Mouse (Mus musculus) gastrocnemius, adult 2 months (tissue): Measurements from ENCODE around the gene Begain. TPM values are rescaled to one million over a fixed set of nuclear protein-coding genes. Genes with fewer than 3 reads are reported as not detected.
A peak's percentile ranks its signal among the peaks of the same experiment; 100 is the strongest.

Source experiments
- DNase-seq: peaks from one replicate; pipeline ENCODE4 v3.0.0; 2022
- H3K27ac ChIP-seq: fragments of 200-600 bp; 2 replicates; pipeline ENCODE4 v1.8.1; 2022; ENCODE audit warnings: mild to moderate bottlenecking
- H3K4me3 ChIP-seq: fragments of 200-600 bp; 2 replicates; pipeline ENCODE4 v1.8.1; 2022; ENCODE audit warnings: mild to moderate bottlenecking, moderate library complexity
- CTCF ChIP-seq: fragments of 200-600 bp; IDR thresholded peaks from 2 replicates; pipeline ENCODE4 v1.8.1; 2022; ENCODE audit warnings: antibody characterized with exemption, mild to moderate bottlenecking, moderate library complexity
- intact Hi-C: fragments of 180-260 bp; cut with DNase I; formaldehyde crosslinking; loops from one replicate; pipeline ENCODE4 v1.15.1; 2025
- total RNA-seq, 2 experiments: library from RNA; stranded (reverse); gene quantifications; 2 replicates each; pipeline ENCODE4 v1.2.3; 2021

Begain gene
- total RNA-seq, 2 experiments from 2014 or later: 0.45 TPM; not detected in 1

DNA sequence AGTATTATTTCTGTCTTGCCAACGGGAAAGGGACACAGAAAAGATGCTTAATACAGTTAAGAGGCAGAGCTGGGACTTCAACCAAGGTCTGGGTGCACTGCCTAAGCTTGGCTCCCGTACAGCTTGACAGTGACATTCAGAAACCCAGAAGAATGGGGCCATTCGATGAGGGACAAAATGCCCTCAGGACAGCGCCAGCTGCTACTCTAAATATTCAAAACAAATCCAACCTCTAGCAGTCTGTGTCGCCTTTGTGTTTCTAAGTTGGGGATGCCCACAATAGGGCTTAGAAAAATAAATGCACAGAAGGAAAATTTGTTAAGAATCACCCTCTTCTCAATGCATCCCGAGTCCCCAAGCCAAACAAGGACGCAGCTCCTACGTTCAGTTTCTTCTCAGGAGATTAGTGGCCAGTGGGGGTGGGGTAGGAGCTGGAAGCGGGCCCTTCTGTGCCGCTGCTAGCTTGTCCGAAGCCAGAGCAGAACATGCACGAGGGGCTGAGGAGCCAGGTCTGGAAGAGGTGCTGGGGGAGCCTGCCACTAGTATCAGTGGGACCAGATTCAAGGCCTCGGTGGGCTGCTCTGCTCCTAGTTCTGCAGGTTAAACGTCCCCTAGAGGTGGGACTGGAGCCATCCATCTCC is 29.7 kb downstream of the Begain start:
- H3K27ac ChIP-seq: no peak overlapping the region
- no peak overlapping the region for H3K4me3 ChIP-seq
- TF ChIP-seq CTCF: no peak
- intact Hi-C loops: no loop called here
- no peak for DNase-seq

DNA sequence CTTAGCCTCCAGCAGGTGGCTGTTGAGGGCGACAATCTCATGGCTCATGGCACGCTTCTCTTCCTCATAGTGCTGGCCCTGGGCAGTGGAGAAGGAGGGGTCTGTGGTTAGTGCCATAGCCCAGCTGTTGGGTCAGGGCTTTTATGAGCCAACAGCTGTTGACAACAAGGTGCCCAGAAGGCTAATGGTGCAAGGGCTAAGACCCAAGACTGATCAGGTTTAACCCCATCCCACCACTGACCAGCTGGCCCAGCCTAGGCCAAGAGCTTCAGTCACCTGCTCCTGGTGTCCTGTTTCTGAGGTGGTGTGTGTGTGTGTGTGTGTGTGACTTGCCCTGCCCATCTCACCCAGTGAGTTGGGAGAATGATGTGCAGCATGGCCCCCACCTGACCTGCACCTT is 31.0 kb downstream of the Begain start:
- no peak for DNase-seq
- Histone ChIP-seq H3K4me3 (no peak overlapping the region), H3K27ac (no peak overlapping the region)
- intact Hi-C loops: no loop called here
- TF ChIP-seq CTCF: no peak

DNA sequence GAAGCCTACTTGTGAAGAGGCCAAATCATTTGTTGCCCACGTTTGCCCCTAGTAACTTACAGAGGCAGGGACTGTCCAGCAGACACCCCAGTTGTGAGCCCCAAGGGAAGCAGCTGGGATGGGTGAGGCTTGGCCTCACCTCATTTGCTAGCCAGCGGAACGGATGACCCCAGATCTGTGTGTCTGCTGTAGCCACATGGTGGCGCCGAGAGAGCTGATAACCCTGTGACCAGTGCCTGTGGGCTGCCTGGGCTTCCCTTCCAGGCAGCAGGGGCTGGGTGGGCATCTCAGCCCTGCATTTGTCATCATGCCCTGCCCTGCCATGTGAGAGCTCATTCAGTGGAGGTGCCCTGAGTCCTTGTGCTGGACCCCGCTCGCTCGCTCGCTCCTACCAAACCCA is 44.2 kb downstream of the Begain start:
- no peak for DNase-seq
- intact Hi-C loops: no loop called here
- no peak; the same call in 1 of the 2 replicates for TF ChIP-seq CTCF
- Histone ChIP-seq H3K4me3 (no peak overlapping the region), H3K27ac (no peak overlapping the region)

DNA sequence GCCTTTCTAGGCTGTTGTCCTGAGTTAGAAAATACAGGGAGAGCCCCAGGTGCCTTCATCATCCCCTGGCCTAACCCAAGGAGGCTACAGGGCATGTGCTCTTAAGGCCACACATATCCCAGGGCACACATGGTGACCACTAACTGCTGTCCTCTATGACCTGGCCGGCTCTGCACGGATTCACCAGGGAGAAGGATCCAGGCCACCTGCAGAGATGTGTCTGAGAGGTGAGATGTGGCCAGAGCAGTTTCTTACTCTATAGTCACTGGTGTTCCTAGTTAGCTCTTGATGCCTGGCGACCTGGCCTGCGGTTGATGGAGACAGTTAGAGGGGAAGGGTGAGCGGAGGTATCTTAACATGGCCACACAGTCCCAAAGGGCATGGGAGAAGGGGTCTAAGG is 45.1 kb downstream of the Begain start:
- Histone ChIP-seq H3K27ac (no peak overlapping the region), H3K4me3 (no peak overlapping the region)
- DNase-seq: no peak
- intact Hi-C loops: no loop called here
- no peak for TF ChIP-seq CTCF

DNA sequence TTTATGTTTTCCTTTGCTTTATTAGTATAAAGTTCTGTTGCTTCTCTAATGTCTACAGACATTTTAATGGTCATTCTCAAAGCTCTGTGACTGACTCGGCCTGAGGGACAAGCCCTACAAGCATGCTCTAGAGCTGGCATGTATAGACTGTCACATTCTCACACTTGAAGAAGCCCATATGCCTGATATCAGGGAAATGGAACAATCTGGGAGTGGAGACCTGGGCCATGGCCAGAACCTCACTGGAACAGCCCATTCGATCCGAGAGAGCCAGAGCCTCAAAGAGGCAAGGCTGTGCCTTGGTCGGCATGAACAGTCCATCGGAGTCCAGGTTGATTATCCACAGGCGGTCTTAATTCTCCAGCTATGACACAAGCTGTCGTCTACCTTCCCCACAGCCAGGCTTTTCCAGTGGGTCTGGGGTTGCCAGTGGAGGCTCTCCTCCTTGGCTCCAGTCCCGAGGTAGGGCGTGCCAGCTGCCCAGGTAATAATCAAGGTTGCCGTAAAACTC is 45.8 kb downstream of the Begain start:
- TF ChIP-seq CTCF: no peak
- Histone ChIP-seq H3K27ac (no peak overlapping the region), H3K4me3 (no peak overlapping the region)
- no peak for DNase-seq
- intact Hi-C loops: no loop called here

DNA sequence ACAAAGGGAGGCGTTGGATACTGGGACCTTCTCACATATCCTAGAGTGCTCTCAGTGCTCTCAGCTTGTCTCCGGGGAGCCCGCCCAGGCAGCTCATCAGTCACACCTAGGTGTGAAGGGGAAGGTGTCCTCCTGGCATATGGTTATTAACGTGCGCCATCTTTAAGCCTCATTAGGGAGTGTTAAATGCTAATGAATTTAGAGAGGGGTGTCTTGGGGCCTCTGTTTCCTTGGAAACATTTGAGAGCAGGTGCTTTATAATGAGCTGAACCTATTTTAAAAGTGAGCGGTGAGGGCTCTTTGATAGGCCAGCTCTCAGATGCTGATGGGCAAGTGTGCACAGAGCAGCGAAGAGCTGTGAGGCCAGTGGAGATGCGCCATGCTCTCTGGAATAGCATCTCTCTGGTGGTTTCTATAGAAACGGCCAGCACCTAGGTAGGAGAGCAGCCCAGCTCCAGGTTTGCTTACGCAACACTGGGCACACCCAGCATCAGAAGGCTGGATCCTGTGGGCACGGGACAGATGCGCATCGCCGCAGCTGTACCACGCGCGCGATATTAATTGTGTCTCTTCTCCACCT is 57.9 kb downstream of the Begain start:
- Histone ChIP-seq H3K4me3 (no peak overlapping the region), H3K27ac (no peak overlapping the region)
- no peak for TF ChIP-seq CTCF
- DNase-seq: no peak
- intact Hi-C loops: no loop called here

DNA sequence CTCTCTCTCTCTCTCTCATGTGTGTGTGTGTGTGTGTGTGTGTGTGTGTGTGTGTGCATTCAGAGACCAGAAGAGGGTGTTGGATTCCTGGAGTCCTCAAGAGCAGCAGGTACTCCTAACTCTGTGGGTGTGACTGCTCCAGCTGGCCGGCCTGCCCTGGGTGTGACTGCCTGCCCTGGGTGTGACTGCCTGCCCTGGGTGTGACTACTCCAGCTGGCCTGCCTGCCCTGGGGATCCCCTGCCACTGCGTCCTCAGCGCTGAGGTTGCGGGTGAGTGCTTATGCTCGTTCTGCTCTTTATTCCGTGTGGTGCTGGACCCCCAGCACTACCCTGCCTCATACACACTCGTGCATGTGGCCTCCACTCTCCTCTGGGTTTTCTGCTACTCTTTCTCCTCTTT is 65.0 kb downstream of the Begain start:
- Histone ChIP-seq H3K27ac (no peak overlapping the region), H3K4me3 (no peak overlapping the region)
- intact Hi-C loops: no loop called here
- TF ChIP-seq CTCF: no peak
- no peak for DNase-seq

DNA sequence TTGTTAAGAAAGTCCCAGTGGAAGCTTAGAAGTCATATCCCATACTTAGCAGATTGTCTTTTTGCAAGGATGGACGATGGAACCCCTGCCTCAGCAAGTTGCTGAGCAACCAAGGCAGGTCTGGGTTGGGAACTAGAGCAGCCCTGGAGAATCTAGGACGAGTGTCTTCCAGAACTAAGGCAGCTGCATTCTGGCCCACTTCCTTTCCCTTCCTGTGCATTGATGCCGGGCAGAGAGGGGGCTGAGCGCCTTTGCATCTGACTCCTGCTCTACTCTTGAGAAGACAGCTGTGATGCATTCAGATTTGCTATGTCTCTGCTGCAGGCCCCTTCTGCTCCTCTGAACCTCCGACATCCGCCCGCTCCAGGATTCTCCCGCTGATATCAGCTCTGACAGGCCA is 70.8 kb downstream of the Begain start:
- Histone ChIP-seq H3K4me3 (no peak overlapping the region), H3K27ac (no peak overlapping the region)
- TF ChIP-seq CTCF: no peak
- no peak for DNase-seq
- intact Hi-C loops: no loop called here

DNA sequence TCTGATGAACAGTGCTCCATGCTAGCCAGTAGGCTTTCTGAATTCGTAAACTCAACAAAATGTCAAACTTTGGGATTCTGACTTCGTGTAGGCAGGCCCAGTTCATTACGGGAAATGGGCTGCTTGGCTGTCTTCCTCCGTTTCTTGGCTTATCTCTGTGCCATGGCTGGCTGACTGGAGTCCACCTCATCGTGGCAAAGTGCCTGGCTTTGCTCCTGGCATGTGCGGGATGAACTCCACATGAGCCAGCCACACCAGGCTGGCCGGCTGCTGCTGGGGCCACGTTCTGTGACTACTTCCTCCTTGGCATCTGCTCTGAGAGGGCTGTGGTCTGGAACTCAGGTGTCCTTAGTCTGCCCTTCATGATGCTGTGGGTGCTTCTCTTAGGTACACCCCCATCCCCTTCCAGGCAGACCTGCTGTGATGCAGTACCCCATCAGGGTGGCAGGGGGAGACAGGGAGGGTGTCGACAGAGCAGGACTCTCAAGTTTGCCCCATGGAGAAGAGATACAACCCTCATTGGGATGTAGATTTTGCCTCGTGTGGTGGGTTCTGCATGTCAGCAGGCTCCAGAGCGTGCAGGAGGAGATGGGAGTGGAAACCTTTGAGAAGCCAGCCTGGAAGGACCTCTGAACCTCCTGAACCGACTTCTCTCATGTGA is 71.9 kb downstream of the Begain start:
- no peak for TF ChIP-seq CTCF
- H3K4me3 ChIP-seq: no peak overlapping the region
- H3K27ac ChIP-seq: no peak overlapping the region
- no peak for DNase-seq
- intact Hi-C loops: no loop called here

DNA sequence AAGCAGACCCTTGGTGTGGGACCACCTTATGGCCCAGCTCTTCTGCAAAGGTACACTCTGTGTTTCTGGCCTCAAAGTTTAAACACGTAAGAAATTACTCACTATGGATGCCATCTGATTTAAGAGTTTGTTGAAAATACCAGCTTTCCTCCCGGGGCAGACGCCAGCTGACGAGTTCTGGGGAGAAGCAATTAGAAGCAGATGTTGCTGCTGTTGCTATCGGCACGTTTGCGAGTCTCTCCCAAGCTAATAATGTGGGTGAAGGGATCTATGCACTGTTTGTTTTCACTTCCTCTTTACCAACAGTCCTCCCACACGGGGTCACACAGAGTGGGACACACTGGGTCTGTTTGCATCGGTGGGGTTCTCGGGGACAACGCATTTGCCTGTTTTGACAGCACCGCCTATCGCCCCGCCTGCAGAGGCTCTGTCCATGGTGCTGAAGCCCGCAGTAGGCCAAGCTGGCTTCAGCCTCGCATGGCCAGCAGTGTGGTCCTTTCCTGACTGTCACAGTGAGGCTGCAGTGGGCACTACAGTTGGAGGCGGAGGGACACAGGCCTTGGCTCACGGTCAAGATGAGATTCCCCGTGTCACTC is 73.5 kb downstream of the Begain start:
- TF ChIP-seq CTCF: peak; percentile 14; the same call in 1 of the 2 replicates
- Histone ChIP-seq H3K27ac (no peak overlapping the region), H3K4me3 (peak overlapping the region; percentile 40)
- peak; percentile 85 for DNase-seq
- intact Hi-C loops: no loop called here

DNA sequence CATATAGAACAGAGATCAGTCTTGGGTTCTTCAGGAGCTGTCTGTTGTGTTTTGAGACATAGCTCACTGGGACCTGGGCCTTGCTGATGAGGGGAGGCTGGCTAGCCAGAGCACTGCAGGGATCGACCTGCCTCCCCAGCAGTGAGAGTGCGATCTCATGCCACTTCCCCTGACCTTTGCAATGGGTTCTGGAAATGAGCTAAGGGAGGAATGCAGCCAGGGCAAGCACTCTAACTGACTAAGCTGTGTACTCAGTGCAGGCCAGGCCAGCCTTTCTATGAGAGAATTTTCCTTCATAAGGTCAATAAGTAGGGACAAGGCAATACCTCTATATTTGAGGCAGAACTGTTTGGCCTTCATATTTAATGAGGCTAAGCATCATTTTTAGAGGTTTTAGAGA is 75.0 kb downstream of the Begain start:
- H3K27ac ChIP-seq: no peak overlapping the region
- H3K4me3 ChIP-seq: no peak overlapping the region
- DNase-seq: no peak
- TF ChIP-seq CTCF: no peak
- intact Hi-C loops: no loop called here

DNA sequence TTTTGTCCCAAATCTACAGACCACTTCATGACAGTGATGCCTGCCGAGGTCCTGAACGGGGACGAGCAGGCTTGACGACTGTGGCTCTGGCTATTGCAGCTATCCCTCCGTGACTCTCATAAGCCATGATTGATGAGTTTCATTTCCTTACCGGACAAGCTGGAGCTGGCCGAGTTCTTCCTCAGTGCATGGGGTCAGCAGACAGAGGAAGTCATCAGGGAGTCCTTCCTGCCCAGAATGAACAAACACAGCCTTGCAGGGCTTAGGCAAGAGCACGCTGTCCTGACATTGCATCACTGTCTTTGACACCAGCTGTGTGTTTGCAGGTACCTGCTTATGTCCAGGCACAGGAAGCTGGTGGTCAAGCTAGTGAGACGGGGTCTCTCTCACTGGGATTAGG is 77.6 kb downstream of the Begain start:
- intact Hi-C loops: no loop called here
- DNase-seq: no peak
- TF ChIP-seq CTCF: no peak

DNA sequence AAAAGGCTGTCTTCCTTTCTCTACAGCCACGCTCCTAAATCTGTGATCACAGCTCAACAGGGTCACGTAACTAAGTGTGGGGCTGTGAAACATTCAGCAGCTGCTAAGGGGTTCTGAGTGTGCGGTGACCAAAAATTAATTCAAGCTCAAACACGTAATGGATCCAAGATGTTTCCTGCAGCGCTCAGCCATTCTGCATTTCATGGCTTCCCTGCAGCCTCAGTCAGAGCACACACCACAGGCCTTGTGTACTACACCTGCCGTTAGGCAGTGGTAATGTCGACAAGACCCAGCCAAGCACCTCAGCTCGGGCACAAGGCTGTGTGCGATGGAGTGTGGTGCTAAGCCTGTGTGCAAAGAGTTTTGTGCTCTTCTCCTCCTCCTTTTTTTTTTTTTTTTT is 80.6 kb downstream of the Begain start:
- DNase-seq: no peak
- H3K27ac ChIP-seq: no peak overlapping the region
- no peak for TF ChIP-seq CTCF
- intact Hi-C loops: no loop called here
- H3K4me3 ChIP-seq: no peak overlapping the region

More for the DNA sequence above, 77.6 kb downstream of the Begain start:
- Histone ChIP-seq H3K4me3 (no peak overlapping the region), H3K27ac (no peak overlapping the region)
